Mouse (Mus musculus): ENCODE results near the gene Fam117a.

Gene Fam117a

DNA sequence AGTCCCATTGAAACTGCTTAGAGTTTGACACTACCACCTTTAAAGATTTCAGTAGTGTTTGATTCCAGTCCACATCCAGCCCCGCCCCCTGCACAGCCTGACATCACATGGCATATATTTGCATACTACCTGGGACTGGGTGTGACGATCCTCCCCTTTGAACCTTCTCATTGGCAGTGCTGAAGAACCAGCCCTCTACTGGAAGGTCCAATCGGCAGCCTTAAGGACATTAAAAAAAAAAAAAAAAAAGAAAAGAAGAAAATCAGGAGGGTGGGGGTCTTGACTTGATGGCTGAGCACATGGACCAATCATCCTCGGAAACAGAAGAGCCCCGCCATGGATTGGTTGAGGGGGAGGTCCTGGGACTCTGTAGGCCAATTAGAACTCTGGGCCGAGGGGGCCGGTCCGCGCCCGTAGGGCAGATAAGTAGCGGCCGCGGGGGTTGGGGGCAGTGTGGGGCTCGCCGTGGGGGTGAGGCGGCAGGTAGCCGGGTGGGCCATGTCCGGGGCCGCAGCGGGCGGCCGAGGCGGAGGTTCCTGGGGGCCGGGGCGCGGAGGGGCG is at the start of gene Fam117a:
Gene Fam117a (plus strand): TSS at position 451 of the 561 bp plus-strand sequence.
- in situ Hi-C loops (cut with MseI, MboI) = no loop called here

- in situ Hi-C loops (cut with MseI, MboI) = no loop called here
These were observed 44.8 kb upstream of the Fam117a start for GRCm38 (mm10) chr11:95291998-95292397.

GRCm38 (mm10) chr11:95293017-95293624 is 43.7 kb upstream of the Fam117a start:
- in situ Hi-C loops (cut with MseI, MboI) = no loop called here

- in situ Hi-C loops (cut with MseI, MboI) = no loop called here
These were observed 41.1 kb upstream of the Fam117a start for GRCm38 (mm10) chr11:95295736-95296135.

DNA sequence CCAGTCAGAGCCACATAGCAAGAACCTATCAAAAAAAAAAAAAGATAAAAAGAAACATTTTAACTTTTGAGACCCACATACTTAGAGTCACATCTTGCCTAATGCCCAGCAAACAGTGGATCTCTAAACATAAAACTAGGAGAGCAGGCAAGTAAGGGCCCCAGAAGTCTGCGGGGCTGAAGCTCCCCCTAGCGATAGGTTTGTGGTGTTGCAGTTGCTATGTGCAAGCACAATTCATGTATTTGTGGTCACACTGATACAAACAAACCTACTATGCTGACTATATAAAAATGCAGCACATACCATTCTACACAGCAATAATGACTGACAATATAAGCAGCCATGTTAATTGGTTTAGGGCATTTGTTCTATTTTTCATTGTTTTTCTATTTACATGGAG is 38.7 kb upstream of the Fam117a start:
- in situ Hi-C loops (cut with MseI, MboI) = no loop called here

DNA sequence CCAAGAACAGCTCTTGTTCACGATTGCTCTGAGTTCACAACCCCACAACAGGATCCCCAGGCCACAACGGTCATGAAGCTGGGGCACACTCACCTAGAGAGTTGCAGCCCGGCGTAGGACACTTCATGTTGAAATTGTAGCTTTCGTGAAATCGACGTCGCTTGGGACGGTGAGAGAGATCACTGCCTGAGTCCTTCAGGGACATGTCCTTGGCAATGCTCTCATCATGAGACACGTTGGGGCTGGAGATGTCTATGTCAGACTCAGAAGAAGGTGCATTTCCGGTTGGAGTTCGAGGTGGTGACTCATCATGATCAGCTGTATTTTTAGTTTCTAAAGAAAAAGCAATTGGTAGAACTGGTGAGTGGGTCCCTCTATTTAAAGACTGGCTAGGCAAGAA is 36.9 kb upstream of the Fam117a start:
- in situ Hi-C loops (cut with MseI, MboI) = no loop called here

DNA sequence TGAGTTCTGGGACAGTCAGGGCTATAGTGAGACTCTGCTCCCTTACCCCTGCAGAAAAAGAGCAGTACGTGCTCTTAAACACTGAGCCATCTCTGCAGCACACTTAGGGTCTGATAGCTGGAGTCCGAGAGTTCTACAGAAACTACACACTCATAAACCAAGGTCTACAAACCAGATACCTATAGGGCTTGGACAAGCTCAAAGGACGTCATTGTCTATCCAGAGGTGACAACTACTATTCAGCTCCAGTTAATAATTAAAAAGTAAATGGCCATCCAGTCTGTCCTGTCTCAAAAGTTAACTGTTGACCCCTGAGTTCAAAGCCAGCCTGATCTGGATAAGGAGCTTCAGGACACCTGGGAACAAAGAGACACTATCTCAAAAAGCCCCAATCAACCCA is 35.0 kb upstream of the Fam117a start:
- in situ Hi-C loops (cut with MseI, MboI) = no loop called here

GRCm38 (mm10) chr11:95305600-95305999 is 31.2 kb upstream of the Fam117a start:
- in situ Hi-C loops (cut with MseI, MboI) = no loop called here

DNA sequence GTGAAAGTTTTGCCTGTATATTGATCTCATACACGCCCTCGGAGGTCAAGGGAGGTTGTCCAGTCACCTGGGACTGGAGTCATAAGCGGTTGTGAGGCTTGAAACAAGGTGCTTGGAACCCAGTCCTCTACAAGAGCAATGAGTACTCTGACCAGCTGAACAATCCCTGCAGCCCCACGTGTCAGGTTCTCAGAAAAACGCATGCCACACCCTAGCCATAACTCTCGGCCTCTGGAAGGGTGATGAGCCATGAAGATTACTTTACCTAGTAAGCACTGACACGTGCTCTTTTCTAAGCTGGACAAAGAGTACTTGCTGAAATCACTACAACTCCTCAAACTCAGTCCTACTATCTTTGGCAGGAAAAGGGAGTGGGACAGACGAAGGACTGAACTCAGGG is 29.3 kb upstream of the Fam117a start:
- in situ Hi-C loops (cut with MseI, MboI) = no loop called here

GRCm38 (mm10) chr11:95309510-95310006 is 27.3 kb upstream of the Fam117a start:
- in situ Hi-C loops (cut with MseI, MboI) = no loop called here

- in situ Hi-C loops (cut with MseI, MboI) = no loop called here
These were observed 26.7 kb upstream of the Fam117a start, which contains the start of gene Kat7 for GRCm38 (mm10) chr11:95310007-95310647. Gene Kat7, minus strand, starts transcription at chr11:95310246.

- in situ Hi-C loops (cut with MseI, MboI) = no loop called here
These were observed 26.0 kb upstream of the Fam117a start for GRCm38 (mm10) chr11:95310648-95311424.

DNA sequence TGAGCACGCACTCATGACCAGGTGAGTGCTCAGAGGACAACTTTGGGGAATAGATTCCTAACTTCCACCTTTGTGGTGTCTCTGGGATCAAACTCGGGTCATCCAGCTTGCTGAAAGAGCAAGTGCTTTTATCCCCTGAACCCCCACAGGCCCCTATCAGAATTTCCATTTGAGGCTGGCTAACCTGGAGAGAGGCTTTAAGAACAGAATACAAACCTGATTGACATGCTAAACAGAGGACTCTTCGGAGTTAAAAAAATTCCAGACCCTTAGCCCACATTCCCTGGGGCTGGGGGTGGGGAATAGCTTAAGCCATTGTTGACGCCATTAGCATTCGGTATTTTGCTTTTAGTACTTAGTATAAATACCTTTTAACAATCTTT is 25.4 kb upstream of the Fam117a start:
- in situ Hi-C loops (cut with MseI, MboI) = no loop called here

GRCm38 (mm10) chr11:95315215-95315955 is 21.4 kb upstream of the Fam117a start:
- in situ Hi-C loops (cut with MseI, MboI) = no loop called here

DNA sequence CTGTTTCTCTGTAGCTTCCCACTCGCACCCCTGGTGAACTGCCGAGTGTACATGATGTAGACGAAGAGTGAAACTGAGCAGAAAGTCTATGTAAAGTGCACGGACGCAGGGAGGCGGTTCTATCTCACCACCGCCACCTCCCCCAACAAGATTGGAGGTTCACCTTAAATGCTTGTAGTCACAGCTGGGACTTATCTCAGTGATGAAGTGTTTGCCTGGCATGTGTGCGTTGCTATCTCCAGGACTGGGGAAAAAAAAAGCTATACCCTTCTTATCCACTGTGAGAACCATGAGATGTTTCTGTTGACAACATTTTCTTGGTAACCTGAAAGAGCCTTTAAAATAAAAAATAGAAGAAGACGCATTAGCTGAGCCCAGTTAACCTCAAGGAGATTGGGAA is 18.7 kb upstream of the Fam117a start:
- in situ Hi-C loops (cut with MseI, MboI) = no loop called here

DNA sequence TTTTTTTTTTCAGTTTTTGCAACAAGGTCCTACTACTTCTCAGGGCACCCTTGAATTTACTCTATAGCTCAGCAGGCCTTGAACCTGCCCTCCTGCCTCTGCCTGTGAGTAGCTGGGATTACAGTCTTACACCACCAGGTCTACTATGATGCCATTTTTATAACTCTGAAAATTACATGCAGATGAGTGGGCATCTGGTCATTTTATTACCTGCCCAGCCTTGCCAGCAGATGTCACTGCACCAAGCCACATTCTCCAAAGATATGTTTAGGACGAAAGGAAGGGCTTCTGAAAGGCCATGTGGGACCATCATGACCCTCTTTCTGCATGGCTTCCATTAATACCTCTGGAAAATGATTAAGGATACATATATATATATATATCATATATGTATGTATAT is 17.3 kb upstream of the Fam117a start:
- in situ Hi-C loops (cut with MseI, MboI) = no loop called here

DNA sequence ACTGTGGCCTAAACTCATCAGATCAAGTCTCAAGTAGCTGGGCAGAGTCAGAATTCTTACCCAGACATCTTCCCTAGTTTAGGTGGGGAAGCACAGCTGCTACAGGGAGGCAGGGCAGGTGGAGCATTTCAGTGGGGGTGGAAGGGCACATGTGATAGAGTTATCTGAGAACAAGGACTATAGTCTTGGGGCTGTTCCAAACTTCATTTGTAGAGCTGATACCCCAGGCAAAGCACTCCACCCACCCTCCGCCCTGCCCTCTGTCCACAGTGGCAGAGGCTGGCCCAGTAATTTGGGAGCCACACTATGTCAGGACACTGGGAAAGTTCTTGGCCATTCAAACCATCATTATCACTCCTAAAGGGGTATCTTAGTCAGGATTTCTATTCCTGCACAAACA is 16.8 kb upstream of the Fam117a start:
- in situ Hi-C loops (cut with MseI, MboI) = no loop called here

DNA sequence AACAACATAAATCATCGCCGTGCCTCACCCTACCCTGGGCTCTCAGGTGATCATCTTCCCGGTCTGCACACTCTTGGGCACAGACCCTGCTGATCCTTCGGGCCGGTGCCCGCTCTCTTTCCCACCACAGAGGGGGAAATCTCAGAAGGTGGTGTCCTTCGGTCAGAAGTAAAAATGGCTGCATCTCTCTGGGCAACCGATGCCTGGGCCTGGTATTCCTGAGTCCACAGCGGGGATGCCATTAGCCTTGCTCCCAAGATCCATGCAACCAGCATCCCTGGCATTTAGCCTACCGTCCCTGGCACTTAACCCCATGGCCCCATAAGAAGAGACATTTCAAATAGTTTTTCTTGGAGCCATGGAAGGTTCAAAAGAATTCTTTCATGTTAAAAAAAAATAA is 12.6 kb upstream of the Fam117a start:
- in situ Hi-C loops (cut with MseI, MboI) = no loop called here

GRCm38 (mm10) chr11:95325832-95326231 is 11.0 kb upstream of the Fam117a start:
- in situ Hi-C loops (cut with MseI, MboI) = no loop called here

- in situ Hi-C loops (cut with MseI, MboI) = no loop called here
These were observed 10.6 kb upstream of the Fam117a start for GRCm38 (mm10) chr11:95326243-95326642.

- in situ Hi-C loops (cut with MseI, MboI) = no loop called here
These were observed 8.2 kb upstream of the Fam117a start for GRCm38 (mm10) chr11:95328629-95329028.

DNA sequence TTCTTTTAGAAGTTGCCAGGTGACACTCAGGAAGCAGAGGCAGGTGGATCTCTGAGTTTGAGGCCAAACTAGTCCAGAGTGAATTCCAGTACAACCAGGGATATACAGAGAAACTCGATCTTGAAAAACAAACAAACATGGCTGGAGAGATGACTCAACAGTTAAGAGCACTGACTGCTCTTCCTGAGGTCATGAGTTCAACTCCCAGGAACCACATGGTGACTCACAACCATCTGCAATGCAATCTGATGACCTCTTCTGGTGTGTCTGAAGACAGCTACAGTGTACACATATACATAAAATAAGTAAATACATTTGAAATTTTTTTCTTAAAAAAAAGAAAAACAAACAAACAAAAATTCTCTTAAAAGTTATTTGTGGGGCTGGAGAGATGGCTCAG is 6.2 kb upstream of the Fam117a start:
- in situ Hi-C loops (cut with MseI, MboI) = no loop called here
